Mouse (Mus musculus): Measurements from ENCODE around the gene Marveld2.

DNA sequence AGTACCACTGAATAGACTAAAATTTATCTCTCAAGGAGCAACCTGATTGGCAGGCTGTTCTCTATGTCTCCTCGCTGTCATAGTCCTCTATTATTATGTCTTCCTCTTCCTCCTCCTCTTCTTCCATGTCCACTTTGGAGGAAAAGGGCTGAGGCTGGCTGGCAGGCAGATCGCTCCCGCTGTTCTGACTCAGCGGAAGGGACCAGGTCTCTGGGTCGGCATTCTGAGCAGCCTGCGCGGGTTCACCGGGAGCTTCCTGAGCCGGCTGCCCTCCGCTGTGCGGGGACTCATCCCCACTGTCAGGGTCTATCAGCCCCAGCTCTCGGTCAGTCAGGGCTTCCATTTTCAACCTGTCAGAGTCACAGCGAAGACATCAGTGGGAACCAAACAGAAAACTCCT is 812 bp upstream of the Marveld2 start:
- TF ChIP-seq CTCF (IDR thresholded peaks at IDR 0.05; ENCODE audit: low read depth) (no peak), EP300 (IDR thresholded peaks at IDR 0.05; ENCODE audit: low read depth) (no peak)
